Mouse (Mus musculus) C2C12 (cell line): ENCODE measurements around the gene Psmd3. TPM values are rescaled to one million over a fixed set of nuclear protein-coding genes. Genes with fewer than 3 reads are reported as not detected.

Experiments
- H3K27me3 ChIP-seq: one replicate; pipeline ENCODE4 v1.6.1; 2011; ENCODE audit not compliant: control insufficient read depth, insufficient read depth, insufficient read length
- H3K36me3 ChIP-seq: one replicate; pipeline ENCODE4 v1.6.1; 2011; ENCODE audit not compliant: control insufficient read depth, insufficient read depth
- H3K4me3 ChIP-seq: one replicate; pipeline ENCODE4 v1.5.1; 2011; ENCODE audit warnings: mild to moderate bottlenecking, control low read depth; ENCODE audit not compliant: poor library complexity, insufficient read depth, severe bottlenecking
- H3K79me2 ChIP-seq: one replicate; pipeline ENCODE4 v1.6.1; 2011; ENCODE audit not compliant: control insufficient read depth, insufficient read depth
- H3K79me3 ChIP-seq: one replicate; pipeline ENCODE4 v1.6.1; 2011; ENCODE audit warnings: low read depth, control low read depth
- H3ac ChIP-seq: one replicate; pipeline ENCODE3; 2011; ENCODE audit warnings: low read depth; ENCODE audit not compliant: control insufficient read depth, insufficient read length
- CEBPB ChIP-seq: IDR thresholded peaks from one replicate; pipeline ENCODE4 v1.6.1; 2011; ENCODE audit warnings: low read depth, mild to moderate bottlenecking, control low read depth, moderate library complexity
- CTCF ChIP-seq: IDR thresholded peaks from one replicate; pipeline ENCODE4 v1.5.1; 2011; ENCODE audit not compliant: control insufficient read depth, insufficient read depth, insufficient read length
- FOSL1 ChIP-seq: IDR thresholded peaks from one replicate; pipeline ENCODE4 v1.8.0; 2011; ENCODE audit warnings: mild to moderate bottlenecking, low read length; ENCODE audit not compliant: poor library complexity, insufficient read depth, severe bottlenecking
- MAX ChIP-seq: IDR thresholded peaks from one replicate; pipeline ENCODE4 v1.6.1; 2011; ENCODE audit warnings: mild to moderate bottlenecking, control low read depth
- MYOD1 ChIP-seq: IDR thresholded peaks from one replicate; pipeline ENCODE4 v1.6.1; 2011; ENCODE audit warnings: low read depth; ENCODE audit not compliant: control insufficient read depth, insufficient read length
- MYOG ChIP-seq: IDR thresholded peaks from one replicate; pipeline ENCODE4 v1.6.1; 2011; ENCODE audit not compliant: control insufficient read depth, insufficient read length; ENCODE audit errors: extremely low read depth
- USF1 ChIP-seq: IDR thresholded peaks from one replicate; pipeline ENCODE4 v1.6.1; 2011; ENCODE audit warnings: low read depth, mild to moderate bottlenecking, control low read depth, moderate library complexity
- polyA plus RNA-seq: library from polyadenylated mRNA; unstranded; fragments of >200 nt; fragmentation: generic; extraction: Trizol; gene quantifications from one replicate; pipeline ENCODE4 v1.2.1, GENCODE M21; 2012; ENCODE audit warnings: missing spikeins

The Psmd3 gene
- polyA plus RNA-seq, 1 experiment, result 244 TPM

GRCm38 (mm10) chr11:98741051-98741620 lies 58.8 kb downstream of the Psmd3 start:
- Histone ChIP-seq H3K4me3 (peak overlapping the region; percentile 68), H3ac (peak overlapping the region; percentile 30), H3K79me3 (peaks cover 1% of the 10 kb centered on the region), H3K27me3 (no peaks in the 10 kb centered on the region), H3K79me2 (peaks cover 16% of the 10 kb centered on the region), H3K36me3 (no peaks in the 10 kb centered on the region)
- TF ChIP-seq USF1 (no peak), CTCF (no peak), CEBPB (no peak), MYOG (no peak), MYOD1 (no peak), FOSL1 (no peak), MAX (no peak)

GRCm38 (mm10) chr11:98741622-98742396 lies 59.5 kb downstream of the Psmd3 start:
- H3K79me3 ChIP-seq, result peaks cover 1% of the 10 kb centered on the region
- peak overlapping the region; percentile 68 for H3K4me3 ChIP-seq
- peak overlapping the region; percentile 78 for H3ac ChIP-seq
- no peaks in the 10 kb centered on the region for H3K27me3 ChIP-seq
- no peak for TF ChIP-seq MYOD1
- TF ChIP-seq MAX, result no peak
- TF ChIP-seq CEBPB, result no peak
- no peak for TF ChIP-seq USF1
- peak; percentile 84 for TF ChIP-seq CTCF
- no peak for TF ChIP-seq FOSL1
- TF ChIP-seq MYOG, result no peak
- H3K79me2 ChIP-seq, result peaks cover 16% of the 10 kb centered on the region
- H3K36me3 ChIP-seq, result no peaks in the 10 kb centered on the region

GRCm38 (mm10) chr11:98742397-98743291 lies 60.3 kb downstream of the Psmd3 start:
- Histone ChIP-seq H3K4me3 (peak overlapping the region; percentile 68), H3K79me2 (peaks cover 16% of the 10 kb centered on the region), H3K27me3 (no peaks in the 10 kb centered on the region), H3K79me3 (peaks cover 1% of the 10 kb centered on the region), H3ac (peak overlapping the region; percentile 19), H3K36me3 (no peaks in the 10 kb centered on the region)
- TF ChIP-seq CEBPB (no peak), CTCF (no peak), USF1 (no peak)

DNA sequence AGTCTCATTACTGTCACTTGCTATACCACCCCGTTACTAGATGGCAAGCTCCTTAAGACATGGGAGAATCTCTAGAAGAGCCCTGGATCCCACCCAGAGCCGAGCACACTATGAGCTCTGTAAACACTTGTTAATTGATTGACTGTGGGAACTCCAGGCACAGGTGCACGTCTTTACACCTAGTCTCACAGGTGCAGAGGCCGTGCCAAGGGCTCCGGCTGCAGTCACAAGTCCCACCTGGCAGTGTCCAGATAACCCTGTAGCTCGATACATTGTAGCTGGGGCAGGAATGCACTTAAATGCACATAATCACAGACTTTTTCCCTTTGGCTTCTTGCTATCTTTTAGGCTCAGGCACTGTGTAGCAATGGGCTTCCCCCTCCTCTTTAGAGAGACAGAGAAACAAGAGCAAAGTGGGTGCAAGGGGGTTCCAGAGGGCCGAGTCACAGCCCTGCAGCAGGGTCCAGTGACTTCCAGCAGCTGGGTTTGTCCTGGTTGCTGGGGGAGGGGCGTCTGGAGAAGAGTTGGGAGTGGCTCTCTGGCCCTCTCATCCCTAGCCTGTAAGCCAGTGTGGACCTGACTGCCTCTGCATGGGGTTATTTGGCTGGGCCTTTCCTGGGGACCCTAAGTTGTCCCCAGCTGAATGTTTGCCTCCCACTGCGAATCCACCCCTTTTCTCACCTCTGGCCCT lies 61.4 kb downstream of the Psmd3 start:
- no peaks in the 10 kb centered on the region for H3K36me3 ChIP-seq
- no peak overlapping the region for H3K4me3 ChIP-seq
- peaks cover 4% of the 10 kb centered on the region for H3K79me3 ChIP-seq
- H3K27me3 ChIP-seq, result no peaks in the 10 kb centered on the region
- no peak overlapping the region for H3ac ChIP-seq
- no peak for TF ChIP-seq USF1
- no peak for TF ChIP-seq CTCF
- no peak for TF ChIP-seq CEBPB
- TF ChIP-seq MAX, result no peak
- no peak for TF ChIP-seq MYOG
- TF ChIP-seq MYOD1, result no peak
- TF ChIP-seq FOSL1, result no peak
- H3K79me2 ChIP-seq, result peaks cover 26% of the 10 kb centered on the region

DNA sequence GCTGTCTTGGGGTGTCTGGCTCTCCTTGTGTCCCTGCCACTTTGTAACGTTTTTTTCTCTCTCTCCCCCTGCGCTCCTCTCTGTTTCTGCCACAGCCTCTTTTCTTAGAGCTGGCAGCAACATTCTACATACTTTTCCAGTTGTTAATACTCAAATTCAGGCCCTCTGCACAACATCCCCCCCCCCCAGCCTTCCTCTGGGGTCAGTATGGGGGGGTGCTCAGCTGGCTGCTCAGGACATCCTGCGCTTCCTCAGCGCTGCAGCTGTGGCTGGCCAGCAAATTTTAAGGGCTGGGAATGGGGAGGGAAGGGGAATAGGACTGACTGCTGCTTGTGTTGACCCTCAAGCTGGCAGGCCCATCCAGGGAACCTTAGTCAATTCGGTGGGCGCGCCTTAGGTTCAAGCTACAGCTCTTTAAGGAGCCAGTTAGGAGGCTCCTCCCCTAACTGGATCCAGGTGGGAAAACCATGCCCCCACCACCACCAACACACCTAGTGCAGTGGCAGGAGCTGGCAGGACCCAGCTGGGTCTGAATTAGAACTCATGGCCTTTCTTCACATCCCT lies 62.2 kb downstream of the Psmd3 start:
- no peak overlapping the region for H3K4me3 ChIP-seq
- H3K79me3 ChIP-seq, result peaks cover 4% of the 10 kb centered on the region
- H3K79me2 ChIP-seq, result peaks cover 30% of the 10 kb centered on the region
- no peaks in the 10 kb centered on the region for H3K36me3 ChIP-seq
- H3K27me3 ChIP-seq, result no peaks in the 10 kb centered on the region
- no peak for TF ChIP-seq MYOD1
- TF ChIP-seq FOSL1, result no peak
- no peak for TF ChIP-seq MAX
- H3ac ChIP-seq, result no peak overlapping the region

Other genes with a start within 250 kb of the Psmd3 start
- gene Mien1, start 243.6 kb upstream of the Psmd3 start, polyA plus RNA-seq, result 73.7 TPM
- not detected for gene Grb7, start 236.2 kb upstream of the Psmd3 start, polyA plus RNA-seq
- not detected for gene Ikzf3, start 136.5 kb upstream of the Psmd3 start, polyA plus RNA-seq
- not detected for gene Zpbp2, start 131.5 kb upstream of the Psmd3 start, polyA plus RNA-seq
- gene Ormdl3, start 95.2 kb upstream of the Psmd3 start, polyA plus RNA-seq, result 25.0 TPM
- gene Lrrc3c, start 84.3 kb upstream of the Psmd3 start, polyA plus RNA-seq, result not detected
- gene Gm12355, start 56.9 kb upstream of the Psmd3 start, polyA plus RNA-seq, result 0.34 TPM
- gene Gsdma3, start 56.2 kb upstream of the Psmd3 start, polyA plus RNA-seq, result not detected
- not detected for gene Gsdma2, start 35.8 kb upstream of the Psmd3 start, polyA plus RNA-seq
- not detected for gene Gsdma, start 18.2 kb upstream of the Psmd3 start, polyA plus RNA-seq
- gene Csf3, start 18.7 kb downstream of the Psmd3 start, polyA plus RNA-seq, result not detected
- 33.1 TPM for gene Med24, start 46.9 kb downstream of the Psmd3 start, polyA plus RNA-seq
- 28.1 TPM for gene Thra, start 58.1 kb downstream of the Psmd3 start, polyA plus RNA-seq
- gene Nr1d1, start 92.8 kb downstream of the Psmd3 start, polyA plus RNA-seq, result 22.3 TPM
- 40.5 TPM for gene Msl1, start 113.0 kb downstream of the Psmd3 start, polyA plus RNA-seq
- gene Casc3, start 122.4 kb downstream of the Psmd3 start, polyA plus RNA-seq, result 24.4 TPM
- 0.66 TPM for gene Rapgefl1, start 154.2 kb downstream of the Psmd3 start, polyA plus RNA-seq
- gene Wipf2, start 181.1 kb downstream of the Psmd3 start, polyA plus RNA-seq, result 4.5 TPM
- gene Cdc6, start 225.2 kb downstream of the Psmd3 start, polyA plus RNA-seq, result 24.1 TPM
- 31.9 TPM for gene Rara, start 245.3 kb downstream of the Psmd3 start, polyA plus RNA-seq